Mouse (Mus musculus) CH12.LX (cell line): ENCODE measurements around the gene Plau. TPM values are rescaled to one million over a fixed set of nuclear protein-coding genes. Genes with fewer than 3 reads are reported as not detected.

ENCODE experiments used
- DNase-seq: peaks from one replicate; pipeline ENCODE4 v3.0.0-alpha.2; 2013; ENCODE audit errors: extremely low read depth
- H3K27ac ChIP-seq: 2 replicates; pipeline ENCODE4 v1.5.1; 2012; ENCODE audit warnings: low read depth, mild to moderate bottlenecking, control low read depth, moderate library complexity; ENCODE audit not compliant: insufficient read depth
- H3K27me3 ChIP-seq: replicated peaks from 2 replicates; pipeline ENCODE3; 2012; ENCODE audit warnings: inconsistent platforms
- H3K36me3 ChIP-seq, 2 experiments: replicated peaks in 1 of 2; 2 replicates each; pipeline versions ENCODE3 to v1.6.1; 2012; ENCODE audit warnings: inconsistent platforms in 1 of 2, low read length in 1 of 2, mild to moderate bottlenecking in 1 of 2, mixed read lengths in 1 of 2, moderate library complexity in 1 of 2; ENCODE audit not compliant: control insufficient read depth in 1 of 2, insufficient read depth in 1 of 2
- H3K4me1 ChIP-seq, 2 experiments: 2 replicates each; pipeline ENCODE4 v1.6.1; 2012; ENCODE audit warnings: inconsistent platforms in 1 of 2, moderate library complexity in 1 of 2; ENCODE audit not compliant: insufficient read depth in 2 of 2, control insufficient read depth in 1 of 2
- H3K4me2 ChIP-seq: 2 replicates; pipeline ENCODE4 v1.6.1; 2012; ENCODE audit warnings: low read depth, mild to moderate bottlenecking, control low read depth; ENCODE audit not compliant: poor library complexity, insufficient read depth, severe bottlenecking
- H3K4me3 ChIP-seq, 3 experiments: fragments of 150-350 bp in 1 of 3; sonication (generic) in 1 of 3; replicated peaks in 1 of 3; 2 replicates each; pipeline versions ENCODE3 to v1.5.1; 2011 to 2012; ENCODE audit warnings: low read depth in 2 of 3, low read length in 2 of 3, mild to moderate bottlenecking in 2 of 3, moderate library complexity in 2 of 3, control low read depth in 1 of 3, improper control_type of control experiment in 1 of 3, inconsistent platforms in 1 of 3, mixed read lengths in 1 of 3; ENCODE audit not compliant: poor library complexity in 1 of 3
- H3K79me2 ChIP-seq: replicated peaks from 2 replicates; pipeline ENCODE4 v1.6.1; 2012; ENCODE audit warnings: mild to moderate bottlenecking, moderate library complexity; ENCODE audit not compliant: control insufficient read depth, poor library complexity, insufficient read depth, severe bottlenecking; ENCODE audit errors: extremely low read depth
- H3K9ac ChIP-seq: 2 replicates; pipeline ENCODE4 v1.6.1; 2012; ENCODE audit warnings: low read depth, mild to moderate bottlenecking, control low read depth, moderate library complexity; ENCODE audit not compliant: insufficient read depth
- H3K9me3 ChIP-seq: replicated peaks from 2 replicates; pipeline ENCODE3; 2012; ENCODE audit warnings: low read length, inconsistent platforms, mixed read lengths
- CTCF ChIP-seq, 2 experiments: IDR thresholded peaks in 1 of 2; conservative IDR thresholded peaks in 1 of 2; 2 replicates each; pipeline ENCODE4 v1.5.1; 2011 to 2012; ENCODE audit warnings: low read depth in 2 of 2, low read length in 2 of 2, improper control_type of control experiment in 1 of 2, inconsistent platforms in 1 of 2, mild to moderate bottlenecking in 1 of 2, moderate library complexity in 1 of 2
- ELF1 ChIP-seq: IDR thresholded peaks from 2 replicates; pipeline ENCODE4 v1.6.1; 2014; ENCODE audit warnings: low read depth, mild to moderate bottlenecking, inconsistent platforms, low read length, improper control_type of control experiment
- EP300 ChIP-seq: IDR thresholded peaks from 2 replicates; pipeline ENCODE4 v1.6.1; 2011; ENCODE audit warnings: low read length, improper control_type of control experiment
- ETS1 ChIP-seq: conservative IDR thresholded peaks from 2 replicates; pipeline ENCODE4 v1.6.1; 2012; ENCODE audit warnings: low read depth, mild to moderate bottlenecking, inconsistent platforms, low read length, improper control_type of control experiment, moderate library complexity
- GABPA ChIP-seq: IDR thresholded peaks from 2 replicates; pipeline ENCODE4 v1.6.1; 2012; ENCODE audit warnings: low read depth, low read length, improper control_type of control experiment, inconsistent platforms; ENCODE audit not compliant: insufficient replicate concordance
- HCFC1 ChIP-seq: IDR thresholded peaks from 2 replicates; pipeline ENCODE4 v1.6.1; 2012; ENCODE audit warnings: low read depth, mild to moderate bottlenecking, inconsistent platforms, low read length, improper control_type of control experiment
- IRF4 ChIP-seq: IDR thresholded peaks from 2 replicates; pipeline ENCODE4 v1.6.1; 2014; ENCODE audit warnings: low read depth, mild to moderate bottlenecking, inconsistent platforms, low read length, improper control_type of control experiment
- JUND ChIP-seq: conservative IDR thresholded peaks from 2 replicates; pipeline ENCODE4 v1.6.1; 2011; ENCODE audit warnings: low read depth, low read length, improper control_type of control experiment
- MAFK ChIP-seq: IDR thresholded peaks from 2 replicates; pipeline ENCODE4 v1.6.1; 2011; ENCODE audit warnings: low read length, improper control_type of control experiment; ENCODE audit not compliant: insufficient replicate concordance
- NELFE ChIP-seq: IDR thresholded peaks from 2 replicates; pipeline ENCODE4 v1.6.1; 2011; ENCODE audit warnings: low read depth, low read length, improper control_type of control experiment
- NRF1 ChIP-seq: IDR thresholded peaks from 2 replicates; pipeline ENCODE4 v1.6.1; 2014; ENCODE audit warnings: low read depth, mild to moderate bottlenecking, inconsistent platforms, low read length, improper control_type of control experiment, moderate library complexity
- PAX5 ChIP-seq: IDR thresholded peaks from 2 replicates; pipeline ENCODE4 v1.6.1; 2012; ENCODE audit warnings: low read length, inconsistent platforms, mixed read lengths
- POLR2A ChIP-seq: IDR thresholded peaks from 2 replicates; pipeline ENCODE4 v1.6.1; 2011; ENCODE audit warnings: low read depth, mild to moderate bottlenecking, improper control_type of control experiment, low read length
- POLR2AphosphoS2 ChIP-seq: IDR thresholded peaks from 2 replicates; pipeline ENCODE4 v1.6.1; 2011; ENCODE audit warnings: low read depth, low read length, improper control_type of control experiment
- SIN3A ChIP-seq: IDR thresholded peaks from 2 replicates; pipeline ENCODE4 v1.6.1; 2012; ENCODE audit warnings: low read length, improper control_type of control experiment, inconsistent platforms
- UBTF ChIP-seq: IDR thresholded peaks from 2 replicates; pipeline ENCODE4 v1.6.1; 2012; ENCODE audit warnings: low read depth, mild to moderate bottlenecking, inconsistent platforms, low read length, improper control_type of control experiment, moderate library complexity
- USF1 ChIP-seq: IDR thresholded peaks from 2 replicates; pipeline ENCODE4 v1.6.1; 2014; ENCODE audit warnings: low read depth, mild to moderate bottlenecking, inconsistent platforms, low read length, improper control_type of control experiment
- USF2 ChIP-seq: conservative IDR thresholded peaks from 2 replicates; pipeline ENCODE4 v1.6.1; 2011; ENCODE audit warnings: low read depth, low read length, improper control_type of control experiment
- ZKSCAN1 ChIP-seq: IDR thresholded peaks from 2 replicates; pipeline ENCODE4 v1.6.1; 2012; ENCODE audit warnings: low read depth, inconsistent platforms, low read length, improper control_type of control experiment, borderline replicate concordance
- ZMIZ1 ChIP-seq: IDR thresholded peaks from 2 replicates; pipeline ENCODE4 v1.6.1; 2012; ENCODE audit warnings: low read depth, mild to moderate bottlenecking, inconsistent platforms, low read length, improper control_type of control experiment
- ZNF384 ChIP-seq: IDR thresholded peaks from 2 replicates; pipeline ENCODE4 v1.6.1; 2012; ENCODE audit warnings: low read depth, low read length, improper control_type of control experiment, inconsistent platforms
- dilution Hi-C: fragments of 300-500 bp; cut with MboI; formaldehyde crosslinking; loops from 2 replicates; pipeline ENCODE4 v1.14.3; 2020; ENCODE audit warnings: low sequenced_read_pairs; ENCODE audit not compliant: extremely low pct_unique_long_range_greater_than_20kb, extremely low pct_ligation_motif_present
- in situ Hi-C: fragments of 300-500 bp; cut with MboI; formaldehyde crosslinking; loops from 3 replicates; pipeline ENCODE4 v1.14.3; 2019; ENCODE audit warnings: low sequenced_read_pairs, low pct_ligation_motif_present, low pct_unique_long_range_greater_than_20kb, mixed read lengths
- polyA plus RNA-seq: library from polyadenylated mRNA; unstranded; fragments of >175 nt; gene quantifications from 2 replicates; pipeline ENCODE4 v1.2.1, GENCODE M21; 2012; ENCODE audit warnings: low read depth; ENCODE audit not compliant: insufficient read length
- total RNA-seq, 2 experiments: library from RNA; depleted of rRNA; stranded (reverse); fragments of 300-350 nt in 1 of 2; fragments of >200 nt in 1 of 2; gene quantifications; 2 replicates each; pipeline ENCODE4 v1.2.3; 2012 to 2014

Plau gene
- total and polyA plus RNA-seq, 3 experiments, result 1.8 to 2.8 (median 2.4) TPM

- H3K27ac ChIP-seq, result no peak overlapping the region
- DNase-seq, result no peak
- H3K36me3 ChIP-seq, result no peaks in the 10 kb centered on the region
- H3K4me1 ChIP-seq, result peaks cover 11 to 34% of the 10 kb centered on the region in 2 experiments
- H3K4me3 ChIP-seq, result peak overlapping the region in 1 of 3 experiments; percentile 3
- peaks cover 2% of the 10 kb centered on the region for H3K9me3 ChIP-seq
- no peaks in the 10 kb centered on the region for H3K27me3 ChIP-seq
- TF ChIP-seq NELFE (no peak), MAFK (no peak), POLR2A (no peak)
- H3K9ac ChIP-seq, result no peak overlapping the region
- H3K79me2 ChIP-seq, result no peaks in the 10 kb centered on the region
- in situ Hi-C loops, result no loop called here
- no peak overlapping the region for H3K4me2 ChIP-seq
- dilution Hi-C loops, result no loop called here
Measured at GRCm38 (mm10) chr14:20837681-20838080, 1.2 kb downstream of the Plau start.

- H3K4me3 ChIP-seq, result no peak overlapping the region
- DNase-seq, result no peak
- H3K4me1 ChIP-seq, result peaks cover 9 to 42% of the 10 kb centered on the region in 2 experiments
- no peaks in the 10 kb centered on the region for H3K79me2 ChIP-seq
- H3K9ac ChIP-seq, result no peak overlapping the region
- H3K27me3 ChIP-seq, result no peaks in the 10 kb centered on the region
- no peaks in the 10 kb centered on the region for H3K36me3 ChIP-seq
- no peak overlapping the region for H3K27ac ChIP-seq
- H3K4me2 ChIP-seq, result no peak overlapping the region
- in situ Hi-C loops, result no loop called here
- dilution Hi-C loops, result no loop called here
- peaks cover 2% of the 10 kb centered on the region for H3K9me3 ChIP-seq
- TF ChIP-seq ZMIZ1 (no peak), ZKSCAN1 (no peak), USF2 (no peak), GABPA (no peak), USF1 (no peak), IRF4 (no peak), ELF1 (no peak), EP300 (no peak), ETS1 (no peak), UBTF (no peak), NRF1 (no peak), ZNF384 (no peak), POLR2AphosphoS2 (no peak), CTCF (conservative IDR thresholded peaks at IDR 0.05 in 1 of 2, IDR thresholded peaks at IDR 0.05 in 1 of 2; ENCODE audit: low read depth in 2 of 2, low read length in 2 of 2) (no peak), PAX5 (no peak), JUND (no peak), HCFC1 (no peak), SIN3A (no peak)
- TF ChIP-seq, all 38 proteins: peak for 0
Measured at GRCm38 (mm10) chr14:20841526-20841925, 5.1 kb downstream of the Plau start.
